Mouse (Mus musculus): ENCODE measurements around the gene AC124108.1.

DNA sequence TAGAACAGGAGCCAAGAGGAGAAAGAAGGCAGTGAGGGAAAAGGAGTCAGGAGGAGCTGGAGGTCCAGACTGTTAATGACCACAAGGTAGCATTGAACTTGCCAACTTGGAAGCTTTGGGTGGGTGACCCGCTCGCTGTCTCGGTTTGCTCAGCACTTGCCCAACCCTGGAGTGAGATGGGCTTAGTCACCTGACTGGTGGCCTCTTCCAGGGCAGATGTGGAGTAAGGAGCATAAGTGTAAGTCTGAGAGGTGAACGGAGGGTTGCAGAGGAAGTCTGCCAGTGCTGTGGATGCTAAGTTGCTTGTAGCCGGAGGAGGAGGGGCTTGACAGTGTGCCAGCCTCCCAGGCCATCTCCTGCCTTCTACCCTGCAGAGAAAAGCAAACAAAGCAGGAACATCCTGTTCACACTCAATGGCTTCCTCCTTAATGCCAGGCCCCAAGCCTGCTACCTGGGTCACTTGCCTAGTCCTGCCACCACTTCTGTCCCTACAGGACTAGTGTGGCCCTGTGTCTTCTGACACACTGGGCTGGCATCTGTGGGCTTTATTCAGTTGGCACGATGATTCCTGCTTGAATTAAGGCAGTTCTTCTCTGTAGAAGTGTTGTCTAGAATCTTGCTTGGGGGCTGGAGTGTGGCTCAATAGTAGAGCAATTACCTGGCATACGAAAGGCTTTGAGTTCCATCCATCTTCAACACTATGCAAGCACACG lies 45.1 kb upstream of the AC124108.1 start:
- TF ChIP-seq CTCF (IDR thresholded peaks at IDR 0.05; ENCODE audit: borderline replicate concordance, control insufficient read depth, extremely low read depth, insufficient read depth, low read length, poor library complexity) (no peak), POLR2A (IDR thresholded peaks at IDR 0.05; ENCODE audit: control insufficient read depth, extremely low read depth, insufficient read depth, low read length, poor library complexity) (no peak)

Measured in thymus, adult 2 months (tissue).